Comparison of ENCODE assay signal across 11 mouse cellular contexts in genomic region chr9:119037076-119037730, GRCm38 (mm10). TPM values are rescaled to one million over a fixed set of nuclear protein-coding genes. Genes with fewer than 3 reads are reported as not detected.
DNase-seq lines count a peak whose midpoint lies in the region; ATAC-seq lines count a peak whose summit lies in the region.
"Had no signal": no experiment of that assay in that cellular context is flagged by ENCODE, and none has a peak within 500 bp of the region (broad histone marks: within the 10 kb centered on the region; RNA-seq: fewer than 3 reads in every experiment).

No protein-coding gene starts in this region.

- H3K4me2 ChIP-seq in hindbrain, embryonic 13.5 days = no peak overlapping the region
- no peak overlapping the region for H3K4me2 ChIP-seq in hindbrain, embryonic 11.5 days (replicated peaks; ENCODE audit: low read depth, low read length)
- H3K4me2 ChIP-seq in forebrain, embryonic 14.5 days (ENCODE audit: low read length) = no peak overlapping the region
- H3K4me2 ChIP-seq: embryonic facial prominence, embryonic 12.5 days; heart, embryonic 15.5 days had no signal

- peaks cover 29% of the 10 kb centered on the region for H3K36me3 ChIP-seq in hindbrain, embryonic 13.5 days
- H3K36me3 ChIP-seq in hindbrain, embryonic 11.5 days (ENCODE audit: control insufficient read depth, insufficient read depth, low read length) = no peaks in the 10 kb centered on the region
- peaks cover 8% of the 10 kb centered on the region; the same call in 1 of the 2 replicates for H3K36me3 ChIP-seq in forebrain, embryonic 14.5 days (ENCODE audit: control insufficient read depth, insufficient read depth, low read length)
- H3K36me3 ChIP-seq: G1E had no signal

- 71% methylated on average over 15 of the region's 15 CpGs for WGBS in hindbrain, embryonic 13.5 days
- 87% methylated on average over 15 of the region's 15 CpGs for WGBS in hindbrain, embryonic 11.5 days
- WGBS in forebrain, embryonic 14.5 days = 43% methylated on average over 15 of the region's 15 CpGs

- no peak overlapping the region for H3K9ac ChIP-seq in hindbrain, embryonic 13.5 days
- no peak overlapping the region for H3K9ac ChIP-seq in hindbrain, embryonic 11.5 days (ENCODE audit: low read depth, low read length)
- no peak overlapping the region for H3K9ac ChIP-seq in forebrain, embryonic 14.5 days (ENCODE audit: low read length)
- H3K9ac ChIP-seq: embryonic facial prominence, embryonic 12.5 days; heart, embryonic 15.5 days had no signal

- H3K27ac ChIP-seq in hindbrain, embryonic 13.5 days = peak overlapping the region; percentile 35; the same call in 1 of the 2 replicates
- H3K27ac ChIP-seq in hindbrain, embryonic 11.5 days (ENCODE audit: low read depth, low read length) = no peak overlapping the region
- peak overlapping the region; percentile 48; the same call in 1 of the 2 replicates for H3K27ac ChIP-seq in forebrain, embryonic 14.5 days (ENCODE audit: low read depth, low read length)
- H3K27ac ChIP-seq: embryonic facial prominence, embryonic 12.5 days; heart, embryonic 15.5 days had no signal

- DNase-seq in hindbrain, embryonic 11.5 days (ENCODE audit: low spot score) = no peak
- DNase-seq in right cerebral cortex, adult 2 months (ENCODE audit: low spot score in 2 of 2) = peak; percentile 53 to 66
- no peak for DNase-seq in right cerebral cortex, postnatal 4 days
- DNase-seq in forebrain, embryonic 14.5 days (ENCODE audit: low spot score) = peak; percentile 82
- no peak for DNase-seq in cerebellum, adult 18-20 months
- no peak for DNase-seq in frontal cortex, postnatal 25 days (ENCODE audit: low spot score in 2 of 2)

- H3K4me1 ChIP-seq in hindbrain, embryonic 13.5 days (replicated peaks) = peaks cover 53% of the 10 kb centered on the region
- 0 out of 2 replicates have a peak, but pooled peaks cover 7% of the 10 kb centered on the region for H3K4me1 ChIP-seq in hindbrain, embryonic 11.5 days (replicated peaks; ENCODE audit: control insufficient read depth, insufficient read depth, low read length)
- peaks cover 31% of the 10 kb centered on the region for H3K4me1 ChIP-seq in forebrain, embryonic 14.5 days (ENCODE audit: control insufficient read depth, insufficient read depth, low read length)

- no peak for ATAC-seq in hindbrain, embryonic 13.5 days (ENCODE audit: low FRiP score)
- ATAC-seq in hindbrain, embryonic 11.5 days (ENCODE audit: low FRiP score) = no peak
- ATAC-seq in forebrain, embryonic 14.5 days = 0 out of 2 replicates have a peak, but pooled peaks have one; percentile 10

- H3K27me3 ChIP-seq in hindbrain, embryonic 13.5 days = no peaks in the 10 kb centered on the region
- no peaks in the 10 kb centered on the region for H3K27me3 ChIP-seq in hindbrain, embryonic 11.5 days (ENCODE audit: control insufficient read depth, insufficient read depth, low read length)
- no peaks in the 10 kb centered on the region for H3K27me3 ChIP-seq in forebrain, embryonic 14.5 days (replicated peaks; ENCODE audit: control insufficient read depth, insufficient read depth, low read length)
- H3K27me3 ChIP-seq: embryonic facial prominence, embryonic 12.5 days; heart, embryonic 15.5 days; megakaryocyte, embryonic 14.5 days had no signal

- H3K4me3 ChIP-seq in hindbrain, embryonic 13.5 days = no peak overlapping the region
- H3K4me3 ChIP-seq in hindbrain, embryonic 11.5 days (ENCODE audit: low read depth, low read length) = no peak overlapping the region
- H3K4me3 ChIP-seq in forebrain, embryonic 14.5 days (ENCODE audit: low read depth, low read length) = no peak overlapping the region
- H3K4me3 ChIP-seq: embryonic facial prominence, embryonic 12.5 days; heart, embryonic 15.5 days; megakaryocyte, embryonic 14.5 days had no signal

- H3K9me3 ChIP-seq in hindbrain, embryonic 13.5 days = no peaks in the 10 kb centered on the region
- no peaks in the 10 kb centered on the region for H3K9me3 ChIP-seq in hindbrain, embryonic 11.5 days (ENCODE audit: control insufficient read depth, low read length)
- H3K9me3 ChIP-seq in forebrain, embryonic 14.5 days (replicated peaks; ENCODE audit: control insufficient read depth, low read length) = no peaks in the 10 kb centered on the region
- H3K9me3 ChIP-seq: embryonic facial prominence, embryonic 12.5 days; heart, embryonic 15.5 days; megakaryocyte, embryonic 14.5 days had no signal

RNA-seq across cellular contexts. Expression of gene Vill, which starts 15.4 kb away (rescaled TPM):
- 4.2 TPM in 2 replicates for polyA plus RNA-seq in hindbrain, embryonic 13.5 days (2015; fragmentation: Nextera tagmentation; extraction: Ambion mirVana)
- polyA plus RNA-seq in hindbrain, embryonic 11.5 days (2014; fragmentation: Nextera tagmentation; extraction: Ambion mirVana) = 7.5 and 8.8 TPM in 2 replicates
- polyA plus RNA-seq in forebrain, embryonic 14.5 days (2014; fragmentation: Nextera tagmentation; extraction: Ambion mirVana) = 3.8 and 4.0 TPM in 2 replicates
- polyA plus RNA-seq: G1E had no signal

RNA-seq across cellular contexts. Expression of gene Plcd1, which starts 56.1 kb away (rescaled TPM):
- 22.5 and 23.8 TPM in 2 replicates for polyA plus RNA-seq in hindbrain, embryonic 13.5 days (2015; fragmentation: Nextera tagmentation; extraction: Ambion mirVana)
- 27.7 and 28.8 TPM in 2 replicates for polyA plus RNA-seq in hindbrain, embryonic 11.5 days (2014; fragmentation: Nextera tagmentation; extraction: Ambion mirVana)
- 10.5 and 12.1 TPM in 2 replicates for polyA plus RNA-seq in forebrain, embryonic 14.5 days (2014; fragmentation: Nextera tagmentation; extraction: Ambion mirVana)
- polyA plus RNA-seq: G1E had no signal

Comparison
In these comparisons a context has a peak if more than half of its experiments do, and no peak if none do; other contexts are left out.
1. DNase-seq: peak in right cerebral cortex, adult 2 months (2 of 2) and forebrain, embryonic 14.5 days (single experiment); none in hindbrain, embryonic 11.5 days (single experiment), right cerebral cortex, postnatal 4 days (single experiment), cerebellum, adult 18-20 months (0 of 2) and frontal cortex, postnatal 25 days (0 of 2).